Mouse (Mus musculus): ENCODE data around the gene Gli2. TPM values are rescaled to one million over a fixed set of nuclear protein-coding genes. Genes with fewer than 3 reads are reported as not detected.

The Gli2 gene
- polyA plus RNA-seq, 1 experiment, result 13.6 TPM

GRCm38 (mm10) chr1:118911427-118911727, 142.0 kb downstream of the Gli2 start:
- no peak overlapping the region for H3K4me3 ChIP-seq (ENCODE audit: insufficient read depth, low read length)

DNA sequence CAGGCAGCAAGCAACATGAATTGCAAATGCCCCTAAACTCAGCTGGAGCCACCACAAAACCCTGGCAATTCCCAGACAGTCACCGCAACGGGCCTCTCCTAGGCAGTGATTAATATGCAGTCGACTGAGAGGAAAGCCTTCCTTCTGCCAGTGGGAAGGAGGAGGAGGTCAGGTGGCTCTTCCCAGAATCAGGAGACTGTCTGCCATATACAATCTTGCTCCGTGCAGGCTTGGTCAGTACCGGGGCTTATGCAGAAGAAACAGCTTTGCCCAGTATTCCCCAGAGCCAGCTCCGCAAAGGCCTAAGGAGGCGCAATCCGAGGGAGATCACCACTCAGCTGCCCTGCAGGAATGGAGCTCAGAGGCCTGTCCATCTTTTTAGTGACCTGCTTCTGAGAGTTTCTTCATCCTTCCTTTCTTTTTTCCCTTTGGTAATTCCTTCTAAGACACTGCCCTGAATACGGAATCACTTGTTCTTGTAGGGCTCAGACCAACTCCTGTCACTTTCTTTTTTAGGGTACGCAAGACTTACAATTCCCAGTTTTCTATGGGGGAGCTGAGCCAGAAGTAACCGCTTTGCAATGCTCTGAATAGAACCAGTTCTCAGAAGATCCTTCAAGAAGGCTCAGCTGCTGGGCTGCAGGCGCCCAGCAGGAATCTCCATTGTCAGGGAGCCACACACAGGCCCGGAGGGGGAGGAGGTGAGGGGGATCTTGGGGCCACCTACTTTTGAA, 142.6 kb downstream of the Gli2 start:
- Histone ChIP-seq H3K4me1 (ENCODE audit: control insufficient read depth, insufficient read depth, low read length) (peaks cover 2% of the 10 kb centered on the region; the same call in 1 of the 2 replicates), H3K27ac (ENCODE audit: insufficient read depth, low read length) (no peak overlapping the region), H3K4me3 (ENCODE audit: insufficient read depth, low read length) (no peak overlapping the region)
- TF ChIP-seq POLR2A (IDR thresholded peaks at IDR 0.05; ENCODE audit: low read depth, low read length), result no peak
- TF ChIP-seq CTCF (IDR thresholded peaks at IDR 0.05; ENCODE audit: borderline replicate concordance, insufficient read depth, low read length), result no peak

More at GRCm38 (mm10) chr1:118911427-118911727, 142.0 kb downstream of the Gli2 start:
- Histone ChIP-seq H3K27ac (ENCODE audit: insufficient read depth, low read length) (no peak overlapping the region), H3K4me1 (ENCODE audit: control insufficient read depth, insufficient read depth, low read length) (peaks cover 2% of the 10 kb centered on the region; the same call in 1 of the 2 replicates)
- TF ChIP-seq CTCF (IDR thresholded peaks at IDR 0.05; ENCODE audit: borderline replicate concordance, insufficient read depth, low read length), result no peak

- peaks cover 2% of the 10 kb centered on the region; the same call in 1 of the 2 replicates for H3K4me1 ChIP-seq (ENCODE audit: control insufficient read depth, insufficient read depth, low read length)
- H3K4me3 ChIP-seq (ENCODE audit: insufficient read depth, low read length), result no peak overlapping the region
- TF ChIP-seq CTCF (IDR thresholded peaks at IDR 0.05; ENCODE audit: borderline replicate concordance, insufficient read depth, low read length) (no peak), POLR2A (IDR thresholded peaks at IDR 0.05; ENCODE audit: low read depth, low read length) (no peak)
- H3K27ac ChIP-seq (ENCODE audit: insufficient read depth, low read length), result no peak overlapping the region
Observed at GRCm38 (mm10) chr1:118909051-118909450, 144.4 kb downstream of the Gli2 start.

DNA sequence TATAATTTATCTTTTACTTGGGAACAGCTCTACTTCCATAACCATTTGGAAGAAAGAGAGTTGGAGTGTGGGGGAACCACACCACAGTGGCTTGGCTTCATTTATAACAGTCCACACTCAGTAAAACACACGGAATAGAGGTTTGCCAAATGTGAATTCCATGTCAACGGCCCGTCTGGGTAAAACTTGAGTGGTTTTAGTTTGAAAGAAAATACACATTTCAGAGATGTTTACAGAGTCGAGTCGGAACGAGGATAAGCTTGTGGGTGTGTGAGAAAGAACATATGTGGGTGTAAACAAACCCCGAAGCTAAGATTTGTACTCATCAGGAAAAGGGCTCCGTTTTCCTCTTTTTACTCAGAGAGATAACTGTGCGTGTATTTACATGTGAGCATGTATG, 145.8 kb downstream of the Gli2 start:
- Histone ChIP-seq H3K4me3 (ENCODE audit: insufficient read depth, low read length) (no peak overlapping the region), H3K4me1 (ENCODE audit: control insufficient read depth, insufficient read depth, low read length) (peaks cover 2% of the 10 kb centered on the region; the same call in 1 of the 2 replicates), H3K27ac (ENCODE audit: insufficient read depth, low read length) (no peak overlapping the region)
- TF ChIP-seq CTCF (IDR thresholded peaks at IDR 0.05; ENCODE audit: borderline replicate concordance, insufficient read depth, low read length), result no peak
- no peak for TF ChIP-seq POLR2A (IDR thresholded peaks at IDR 0.05; ENCODE audit: low read depth, low read length)

GRCm38 (mm10) chr1:118905319-118905718, 148.1 kb downstream of the Gli2 start:
- no peak overlapping the region for H3K4me3 ChIP-seq (ENCODE audit: insufficient read depth, low read length)
- H3K27ac ChIP-seq (ENCODE audit: insufficient read depth, low read length), result no peak overlapping the region
- H3K4me1 ChIP-seq (ENCODE audit: control insufficient read depth, insufficient read depth, low read length), result no peaks in the 10 kb centered on the region; the same call in 1 of the 2 replicates
- no peak for TF ChIP-seq CTCF (IDR thresholded peaks at IDR 0.05; ENCODE audit: borderline replicate concordance, insufficient read depth, low read length)
- TF ChIP-seq POLR2A (IDR thresholded peaks at IDR 0.05; ENCODE audit: low read depth, low read length), result no peak

DNA sequence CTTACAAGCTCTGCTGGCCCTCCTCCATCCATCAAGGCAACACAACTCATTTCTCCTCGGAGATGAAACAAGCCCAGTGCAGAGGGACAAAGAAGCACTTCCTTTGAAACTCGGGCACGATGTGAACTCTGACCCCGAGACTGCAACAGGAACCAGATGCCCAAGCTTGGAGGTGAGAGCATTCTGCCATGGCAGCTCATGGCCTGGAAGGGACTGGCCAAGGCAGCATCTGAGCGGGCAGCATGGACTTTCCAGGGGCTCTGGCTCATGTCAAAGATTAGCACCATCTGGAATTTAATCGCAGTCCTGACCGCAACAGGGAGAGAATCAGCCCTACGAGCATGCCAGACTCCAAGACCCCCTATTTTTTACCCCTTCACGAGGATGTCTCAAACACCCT, 148.5 kb downstream of the Gli2 start:
- H3K4me1 ChIP-seq (ENCODE audit: control insufficient read depth, insufficient read depth, low read length), result no peaks in the 10 kb centered on the region; the same call in 1 of the 2 replicates
- no peak overlapping the region for H3K27ac ChIP-seq (ENCODE audit: insufficient read depth, low read length)
- no peak overlapping the region for H3K4me3 ChIP-seq (ENCODE audit: insufficient read depth, low read length)
- TF ChIP-seq POLR2A (IDR thresholded peaks at IDR 0.05; ENCODE audit: low read depth, low read length) (no peak), CTCF (IDR thresholded peaks at IDR 0.05; ENCODE audit: borderline replicate concordance, insufficient read depth, low read length) (no peak)

- Histone ChIP-seq H3K4me3 (ENCODE audit: insufficient read depth, low read length) (no peak overlapping the region), H3K27ac (ENCODE audit: insufficient read depth, low read length) (no peak overlapping the region), H3K4me1 (ENCODE audit: control insufficient read depth, insufficient read depth, low read length) (no peaks in the 10 kb centered on the region; the same call in 1 of the 2 replicates)
- TF ChIP-seq POLR2A (IDR thresholded peaks at IDR 0.05; ENCODE audit: low read depth, low read length) (no peak), CTCF (IDR thresholded peaks at IDR 0.05; ENCODE audit: borderline replicate concordance, insufficient read depth, low read length) (no peak)
Observed at GRCm38 (mm10) chr1:118904431-118904830, 149.0 kb downstream of the Gli2 start.

DNA sequence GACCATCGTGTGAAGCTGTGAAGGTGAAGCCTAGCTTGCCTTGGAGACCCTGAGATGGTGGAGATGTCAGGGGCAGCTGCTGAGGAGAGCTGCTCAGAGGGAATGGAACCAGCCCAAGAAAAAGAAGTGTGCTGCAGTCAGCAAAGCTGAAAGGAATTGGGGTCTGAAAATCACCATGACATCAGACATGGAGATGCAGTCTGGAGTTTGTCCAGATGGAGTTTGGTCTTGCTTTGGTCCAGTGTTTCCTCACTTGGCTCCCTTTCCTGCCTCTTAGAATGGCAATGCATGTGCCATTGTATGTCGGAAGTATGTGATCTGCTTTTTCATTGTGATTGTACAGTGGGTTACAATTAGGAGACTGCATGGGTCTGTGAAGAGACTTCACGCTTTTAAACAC, 149.7 kb downstream of the Gli2 start:
- TF ChIP-seq CTCF (IDR thresholded peaks at IDR 0.05; ENCODE audit: borderline replicate concordance, insufficient read depth, low read length), result no peak
- TF ChIP-seq POLR2A (IDR thresholded peaks at IDR 0.05; ENCODE audit: low read depth, low read length), result no peak
- Histone ChIP-seq H3K27ac (ENCODE audit: insufficient read depth, low read length) (no peak overlapping the region), H3K4me3 (ENCODE audit: insufficient read depth, low read length) (no peak overlapping the region), H3K4me1 (ENCODE audit: control insufficient read depth, insufficient read depth, low read length) (no peaks in the 10 kb centered on the region; the same call in 1 of the 2 replicates)

DNA sequence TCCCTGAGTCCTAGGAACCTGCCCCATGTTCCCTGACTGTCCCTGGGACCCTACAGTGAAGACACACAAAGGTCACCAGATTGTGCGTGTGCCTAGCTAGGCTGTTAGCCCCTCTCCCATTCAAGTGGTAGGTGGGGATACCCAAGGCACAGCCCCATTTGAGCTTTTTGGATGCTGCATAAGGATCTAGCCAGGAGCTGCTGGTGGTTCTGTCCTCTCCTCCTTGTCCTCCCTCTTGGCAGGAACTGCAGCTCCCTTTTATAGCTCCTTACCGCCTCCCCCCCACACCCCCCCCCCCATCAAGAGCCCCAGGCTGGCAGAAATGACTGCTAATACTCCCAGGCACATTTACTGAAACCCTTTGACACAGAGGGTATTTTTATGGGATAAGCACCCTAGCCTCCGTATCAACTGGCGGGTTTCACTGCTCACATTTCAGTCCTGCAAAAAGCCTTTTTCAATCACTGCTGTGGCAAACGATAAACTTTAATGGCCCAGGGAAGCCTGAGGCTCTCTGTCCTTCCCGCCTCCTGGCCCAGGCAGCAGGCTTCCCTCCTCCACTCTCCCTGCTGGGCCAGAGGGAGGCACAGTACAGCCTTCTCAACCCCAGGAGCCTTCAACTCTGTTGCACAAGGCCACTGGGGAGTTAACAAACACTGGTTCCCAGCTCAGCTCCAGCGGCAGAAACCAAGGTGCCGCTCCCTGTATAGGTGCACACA, 151.4 kb downstream of the Gli2 start:
- TF ChIP-seq CTCF (IDR thresholded peaks at IDR 0.05; ENCODE audit: borderline replicate concordance, insufficient read depth, low read length) (no peak), POLR2A (IDR thresholded peaks at IDR 0.05; ENCODE audit: low read depth, low read length) (no peak)
- Histone ChIP-seq H3K27ac (ENCODE audit: insufficient read depth, low read length) (no peak overlapping the region), H3K4me1 (ENCODE audit: control insufficient read depth, insufficient read depth, low read length) (no peaks in the 10 kb centered on the region), H3K4me3 (ENCODE audit: insufficient read depth, low read length) (no peak overlapping the region)

DNA sequence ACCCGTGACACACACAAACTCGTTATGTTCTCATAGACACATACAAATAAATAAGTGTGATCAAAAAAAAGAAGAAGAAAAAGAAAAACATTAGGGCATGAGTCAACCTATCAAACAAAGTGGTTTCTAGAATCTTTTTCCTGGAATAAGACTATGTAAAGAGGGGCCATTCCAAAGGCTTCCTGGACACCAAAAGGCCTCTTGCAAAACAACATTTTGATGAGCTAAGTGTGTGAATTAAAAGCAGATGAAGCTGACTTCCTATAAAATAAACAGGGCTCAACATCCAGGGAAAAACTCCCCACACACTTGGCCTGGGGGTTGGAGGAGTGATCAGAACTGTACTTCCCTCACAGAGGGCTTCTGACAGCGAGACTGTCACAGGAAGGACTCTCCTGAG, 155.1 kb downstream of the Gli2 start:
- Histone ChIP-seq H3K4me3 (ENCODE audit: insufficient read depth, low read length) (no peak overlapping the region), H3K27ac (ENCODE audit: insufficient read depth, low read length) (no peak overlapping the region), H3K4me1 (ENCODE audit: control insufficient read depth, insufficient read depth, low read length) (no peaks in the 10 kb centered on the region)
- TF ChIP-seq CTCF (IDR thresholded peaks at IDR 0.05; ENCODE audit: borderline replicate concordance, insufficient read depth, low read length) (no peak), POLR2A (IDR thresholded peaks at IDR 0.05; ENCODE audit: low read depth, low read length) (no peak)
